ENCODE assay signal across 10 mouse cellular contexts in genomic region chr4:45767891-45768558, GRCm38 (mm10). TPM values are rescaled to one million over a fixed set of nuclear protein-coding genes. Genes with fewer than 3 reads are reported as not detected.
DNase-seq lines count a peak whose midpoint lies in the region; ATAC-seq and TF ChIP-seq lines count a peak whose summit lies in the region.
"Had no signal": no experiment of that assay in that cellular context is flagged by ENCODE, and none has a peak within 500 bp of the region (broad histone marks: within the 10 kb centered on the region; RNA-seq: fewer than 3 reads in every experiment).

No protein-coding gene starts in this region.

- peaks cover 18% of the 10 kb centered on the region for H3K27me3 ChIP-seq in kidney, embryonic 16.5 days (ENCODE audit: insufficient read depth, low read length)
- peaks cover 23% of the 10 kb centered on the region for H3K27me3 ChIP-seq in heart, embryonic 12.5 days (replicated peaks)

- H3K9ac ChIP-seq in kidney, embryonic 16.5 days (replicated peaks; ENCODE audit: low read length): no peak overlapping the region
- H3K9ac ChIP-seq in heart, embryonic 12.5 days: no peak overlapping the region
- H3K9ac ChIP-seq: limb, embryonic 12.5 days had no signal

- no peak overlapping the region for H3K4me3 ChIP-seq in kidney, embryonic 16.5 days (ENCODE audit: low read length)
- H3K4me3 ChIP-seq in heart, embryonic 12.5 days: no peak overlapping the region
- H3K4me3 ChIP-seq in layer of hippocampus, adult 2 months: no peak overlapping the region
- H3K4me3 ChIP-seq: limb, embryonic 12.5 days had no signal

- no peak overlapping the region for H3K4me2 ChIP-seq in kidney, embryonic 16.5 days (replicated peaks; ENCODE audit: low read depth, low read length)
- H3K4me2 ChIP-seq in heart, embryonic 12.5 days: no peak overlapping the region
- H3K4me2 ChIP-seq: limb, embryonic 12.5 days had no signal

- WGBS in kidney, embryonic 16.5 days: 42% methylated on average over 11 of the region's 11 CpGs
- 14% methylated on average over 11 of the region's 11 CpGs for WGBS in heart, embryonic 12.5 days

- H3K9me3 ChIP-seq in kidney, embryonic 16.5 days (ENCODE audit: low read length): no peaks in the 10 kb centered on the region
- no peaks in the 10 kb centered on the region for H3K9me3 ChIP-seq in heart, embryonic 12.5 days (replicated peaks)
- H3K9me3 ChIP-seq: G1E; limb, embryonic 12.5 days had no signal

- no peak for TF ChIP-seq CTCF in layer of hippocampus, adult 2 months (conservative IDR thresholded peaks at IDR 0.05)

- no peaks in the 10 kb centered on the region for H3K36me3 ChIP-seq in kidney, embryonic 16.5 days (ENCODE audit: insufficient read depth, low read length)
- H3K36me3 ChIP-seq in heart, embryonic 12.5 days: no peaks in the 10 kb centered on the region
- H3K36me3 ChIP-seq: G1E; limb, embryonic 12.5 days had no signal

- peaks cover 41% of the 10 kb centered on the region for H3K4me1 ChIP-seq in kidney, embryonic 16.5 days (ENCODE audit: insufficient read depth, low read length)
- H3K4me1 ChIP-seq in heart, embryonic 12.5 days (replicated peaks): peaks cover 88% of the 10 kb centered on the region

- H3K27ac ChIP-seq in kidney, embryonic 16.5 days (ENCODE audit: low read length): no peak overlapping the region
- 0 out of 2 replicates have a peak overlapping the region, but pooled peaks have one; percentile 11 for H3K27ac ChIP-seq in heart, embryonic 12.5 days (ENCODE audit: poor library complexity, severe bottlenecking)
- H3K27ac ChIP-seq in layer of hippocampus, adult 2 months: no peak overlapping the region
- H3K27ac ChIP-seq: limb, embryonic 12.5 days had no signal

- 0 out of 2 replicates have a peak, but pooled peaks have one; percentile 17 for ATAC-seq in kidney, embryonic 16.5 days (ENCODE audit: low FRiP score, low TSS enrichment)
- peak; percentile 56 for ATAC-seq in heart, embryonic 12.5 days (ENCODE audit: insufficient number of reproducible peaks, low FRiP score)
- peak; percentile 51 for ATAC-seq in megakaryocyte progenitor cell, adult 5-6 weeks (replicated peaks; ENCODE audit: poor library complexity)
- no peak for ATAC-seq in CD4-positive, CD25-positive, alpha-beta regulatory T cell, adult 4 months

- DNase-seq in kidney, adult 11 months: no peak
- peak; percentile 37 for DNase-seq in Muller cell, postnatal 12 days (ENCODE audit: inconsistent ontology term)
- no peak for DNase-seq in layer of hippocampus, adult 2 months (ENCODE audit: low spot score in 2 of 2)
- no peak for DNase-seq in gastrocnemius, adult 18-20 months (ENCODE audit: low spot score)

RNA-seq across cellular contexts. Expression of gene Aldh1b1, which starts 30.8 kb away (rescaled TPM):
- 10.7 and 11.8 TPM in 2 replicates for polyA plus RNA-seq in kidney, embryonic 16.5 days (2015; fragmentation: Nextera tagmentation; extraction: Ambion mirVana)
- 104 and 107 TPM in 2 replicates for polyA plus RNA-seq in heart, embryonic 12.5 days (2016; fragmentation: Nextera tagmentation; extraction: Ambion mirVana)
- total RNA-seq in megakaryocyte progenitor cell, adult 5-6 weeks (2015): 5.4 and 7.5 TPM in 2 replicates
- 21.9 and 28.6 TPM in 2 replicates for total RNA-seq in megakaryocyte progenitor cell, adult 5-6 weeks (2017)
- total RNA-seq in layer of hippocampus, adult 2 months (2021): 1 to 10 TPM; 8.7 to 9.7 TPM
- total RNA-seq in gastrocnemius, adult 18-20 months (2021): under 1 TPM; 0.50 to 0.64 TPM
- 10 to 100 TPM in 1 of 2 experiments, 1 to 10 TPM in 1; 4.3 to 10.2 TPM for polyA plus RNA-seq in CD4-positive, CD25-positive, alpha-beta regulatory T cell, adult 4 months (2017; shearing (Covaris generic))
- polyA plus RNA-seq: G1E had no signal

RNA-seq across cellular contexts. Expression of gene Igfbpl1, which starts 58.7 kb away (rescaled TPM):
- polyA plus RNA-seq in kidney, embryonic 16.5 days (2015; fragmentation: Nextera tagmentation; extraction: Ambion mirVana): 0.12 TPM in 1 of 2 replicates, not detected in the other
- 6.1 and 7.0 TPM in 2 replicates for polyA plus RNA-seq in heart, embryonic 12.5 days (2016; fragmentation: Nextera tagmentation; extraction: Ambion mirVana)
- total RNA-seq in megakaryocyte progenitor cell, adult 5-6 weeks (2015): not detected in 2 replicates
- total RNA-seq in megakaryocyte progenitor cell, adult 5-6 weeks (2017): not detected in 2 replicates
- 1 to 10 TPM; 3.2 to 5.2 TPM for total RNA-seq in layer of hippocampus, adult 2 months (2021)
- not detected for total RNA-seq in gastrocnemius, adult 18-20 months (2021)
- not detected for polyA plus RNA-seq in CD4-positive, CD25-positive, alpha-beta regulatory T cell, adult 4 months (2017; shearing (Covaris generic))
- polyA plus RNA-seq: G1E had no signal

Comparison
In these comparisons a context has a peak if more than half of its experiments do, and no peak if none do; other contexts are left out.
1. RNA of gene Igfbpl1, which starts 58.7 kb away (total RNA-seq): 3.2 to 5.2 TPM in layer of hippocampus, adult 2 months; not detected in megakaryocyte progenitor cell, adult 5-6 weeks and not detected in gastrocnemius, adult 18-20 months; every median in the first group is over 4 times any median in the second.